ENCODE assay signal across 13 mouse cellular contexts in the genomic region with DNA sequence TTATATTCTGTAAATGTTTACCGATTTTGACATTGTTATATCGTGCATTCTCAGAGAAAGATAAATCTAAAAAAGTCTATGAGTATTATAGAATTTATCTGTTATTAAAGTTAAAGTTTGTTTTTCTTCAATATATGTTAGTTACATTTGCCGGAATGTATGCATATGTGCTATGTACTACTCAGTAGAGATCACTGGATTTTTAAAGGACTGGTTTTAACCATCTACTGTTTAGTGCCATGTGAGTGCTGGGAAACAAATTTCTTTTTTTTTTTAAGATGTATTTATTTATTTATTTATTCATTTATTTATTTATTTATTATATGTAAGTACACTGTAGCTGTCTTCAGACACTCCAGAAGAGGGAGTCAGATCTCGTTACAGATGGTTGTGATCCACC. TPM values are rescaled to one million over a fixed set of nuclear protein-coding genes. Genes with fewer than 3 reads are reported as not detected.
"Had no signal": no experiment of that assay in that cellular context is flagged by ENCODE, and none has a peak within 500 bp of the region (broad histone marks: within the 10 kb centered on the region; RNA-seq: fewer than 3 reads in every experiment).

No protein-coding gene starts in this region.

- DNase-seq: kidney, adult 8-10 months; kidney, postnatal 25 days; liver; lung, adult 2 months; lung, postnatal 36 days; right cerebral cortex, adult 18-20 months; right cerebral cortex, postnatal 25 days; thymus, adult 2 months; thymus, postnatal 25 days had no signal

- H3K4me3 ChIP-seq: liver, embryonic 15.5 days had no signal

- ATAC-seq: intestine, postnatal 0 days; lung, postnatal 0 days had no signal

- H3K4me1 ChIP-seq: liver, embryonic 15.5 days had no signal

- H3K9ac ChIP-seq: liver, embryonic 15.5 days had no signal

- H3K27ac ChIP-seq: liver, embryonic 15.5 days had no signal

- H3K4me2 ChIP-seq: liver, embryonic 15.5 days had no signal

- H3K27me3 ChIP-seq: liver, embryonic 15.5 days had no signal

RNA-seq across cellular contexts. Expression of gene Zfp981, which starts 32.7 kb away (rescaled TPM):
- polyA plus RNA-seq: intestine, postnatal 0 days; lung, adult 2 months; lung, postnatal 0 days; small intestine, adult 2 months; thymus, adult 2 months had no signal
